8 mouse cellular contexts compared by ENCODE assay signal in genomic region chr11:94407803-94408321, GRCm38 (mm10). TPM values are rescaled to one million over a fixed set of nuclear protein-coding genes. Genes with fewer than 3 reads are reported as not detected.
DNase-seq lines count a peak whose midpoint lies in the region; ATAC-seq lines count a peak whose summit lies in the region.
"Had no signal": no experiment of that assay in that cellular context is flagged by ENCODE, and none has a peak within 500 bp of the region (broad histone marks: within the 10 kb centered on the region; RNA-seq: fewer than 3 reads in every experiment).

No protein-coding gene starts in this region.

- H3K9me3 ChIP-seq in embryonic facial prominence, embryonic 14.5 days (ENCODE audit: control insufficient read depth, low read length): no peaks in the 10 kb centered on the region
- no peaks in the 10 kb centered on the region for H3K9me3 ChIP-seq in neural tube, embryonic 15.5 days (replicated peaks)
- H3K9me3 ChIP-seq in liver, embryonic 12.5 days (replicated peaks): no peaks in the 10 kb centered on the region
- H3K9me3 ChIP-seq: G1E had no signal

- H3K9ac ChIP-seq in embryonic facial prominence, embryonic 14.5 days (ENCODE audit: low read depth, low read length): peak overlapping the region; percentile 45; the same call in 1 of the 2 replicates
- H3K9ac ChIP-seq in neural tube, embryonic 15.5 days (replicated peaks): 0 out of 2 replicates have a peak overlapping the region, but pooled peaks have one; percentile 1
- no peak overlapping the region for H3K9ac ChIP-seq in liver, embryonic 12.5 days

- no peak overlapping the region for H3K4me3 ChIP-seq in embryonic facial prominence, embryonic 14.5 days (ENCODE audit: low read depth, low read length)
- H3K4me3 ChIP-seq in neural tube, embryonic 15.5 days (replicated peaks): no peak overlapping the region
- H3K4me3 ChIP-seq in liver, embryonic 12.5 days: no peak overlapping the region

- H3K36me3 ChIP-seq in embryonic facial prominence, embryonic 14.5 days (ENCODE audit: control insufficient read depth, insufficient read depth, low read length): peaks cover 43% of the 10 kb centered on the region
- H3K36me3 ChIP-seq in neural tube, embryonic 15.5 days: peaks cover 29% of the 10 kb centered on the region
- H3K36me3 ChIP-seq in liver, embryonic 12.5 days: no peaks in the 10 kb centered on the region
- H3K36me3 ChIP-seq: G1E had no signal

- 39% methylated on average over 11 of the region's 11 CpGs for WGBS in embryonic facial prominence, embryonic 14.5 days
- 12% methylated on average over 11 of the region's 11 CpGs for WGBS in neural tube, embryonic 15.5 days
- 51% methylated on average over 11 of the region's 11 CpGs for WGBS in liver, embryonic 12.5 days (ENCODE audit: insufficient replicate concordance)

- ATAC-seq in embryonic facial prominence, embryonic 14.5 days (ENCODE audit: low read depth): no peak; the same call in 1 of the 2 replicates
- peak; percentile 57 for ATAC-seq in neural tube, embryonic 15.5 days (ENCODE audit: low FRiP score)
- ATAC-seq in liver, embryonic 12.5 days: no peak

- DNase-seq in right cerebral cortex, postnatal 10 days (ENCODE audit: low spot score in 2 of 2): peak; percentile 70 to 72
- no peak for DNase-seq in right cerebral cortex, adult 2 months (ENCODE audit: low spot score in 2 of 2)
- DNase-seq in embryonic facial prominence, embryonic 14.5 days (ENCODE audit: low spot score): no peak
- DNase-seq in layer of hippocampus, adult 9-11 months: peak; percentile 44
- DNase-seq in cerebellum, adult 8-10 months: no peak

- H3K4me1 ChIP-seq in embryonic facial prominence, embryonic 14.5 days (ENCODE audit: control insufficient read depth, insufficient read depth, low read length): 0 out of 2 replicates have a peak, but pooled peaks cover 10% of the 10 kb centered on the region
- peaks cover 38% of the 10 kb centered on the region for H3K4me1 ChIP-seq in neural tube, embryonic 15.5 days
- H3K4me1 ChIP-seq in liver, embryonic 12.5 days: peaks cover 2% of the 10 kb centered on the region; the same call in 1 of the 2 replicates

- H3K27ac ChIP-seq in embryonic facial prominence, embryonic 14.5 days (replicated peaks; ENCODE audit: low read depth, low read length): no peak overlapping the region
- H3K27ac ChIP-seq in neural tube, embryonic 15.5 days (replicated peaks): peak overlapping the region; percentile 72
- H3K27ac ChIP-seq in liver, embryonic 12.5 days: no peak overlapping the region

- H3K4me2 ChIP-seq in embryonic facial prominence, embryonic 14.5 days (ENCODE audit: low read depth, low read length): no peak overlapping the region
- H3K4me2 ChIP-seq in neural tube, embryonic 15.5 days: no peak overlapping the region
- no peak overlapping the region for H3K4me2 ChIP-seq in liver, embryonic 12.5 days

- H3K27me3 ChIP-seq in embryonic facial prominence, embryonic 14.5 days (replicated peaks; ENCODE audit: control insufficient read depth, insufficient read depth, low read length): no peaks in the 10 kb centered on the region
- no peaks in the 10 kb centered on the region for H3K27me3 ChIP-seq in neural tube, embryonic 15.5 days (replicated peaks)
- peaks cover 89% of the 10 kb centered on the region for H3K27me3 ChIP-seq in liver, embryonic 12.5 days (replicated peaks)

RNA-seq across cellular contexts. Expression of gene Abcc3, which starts 15.1 kb away (rescaled TPM):
- 1.3 and 2.2 TPM in 2 replicates for polyA plus RNA-seq in embryonic facial prominence, embryonic 14.5 days (2014; fragmentation: Nextera tagmentation; extraction: Ambion mirVana)
- 1.1 and 1.7 TPM in 2 replicates for polyA plus RNA-seq in neural tube, embryonic 15.5 days (2015; fragmentation: Nextera tagmentation; extraction: Ambion mirVana)
- 4.0 and 4.3 TPM in 2 replicates for polyA plus RNA-seq in liver, embryonic 12.5 days (2016; fragmentation: Nextera tagmentation; extraction: Ambion mirVana)
- polyA plus RNA-seq: G1E had no signal

Comparison
In these comparisons a context has a peak if more than half of its experiments do, and no peak if none do; other contexts are left out.
1. DNase-seq: peak in right cerebral cortex, postnatal 10 days (2 of 2) and layer of hippocampus, adult 9-11 months (single experiment); none in right cerebral cortex, adult 2 months (0 of 2), embryonic facial prominence, embryonic 14.5 days (single experiment) and cerebellum, adult 8-10 months (single experiment).